Mouse (Mus musculus) heart, postnatal 0 days (tissue): ENCODE data around the gene Gm20696.

ENCODE experiments used
- CTCF ChIP-seq: IDR thresholded peaks from 2 replicates; pipeline ENCODE4 v1.5.1; 2016; ENCODE audit warnings: antibody characterized with exemption, control low read depth, low read depth
- EP300 ChIP-seq: IDR thresholded peaks from 2 replicates; pipeline ENCODE4 v1.6.1; 2016; ENCODE audit warnings: antibody characterized with exemption, low read depth

DNA sequence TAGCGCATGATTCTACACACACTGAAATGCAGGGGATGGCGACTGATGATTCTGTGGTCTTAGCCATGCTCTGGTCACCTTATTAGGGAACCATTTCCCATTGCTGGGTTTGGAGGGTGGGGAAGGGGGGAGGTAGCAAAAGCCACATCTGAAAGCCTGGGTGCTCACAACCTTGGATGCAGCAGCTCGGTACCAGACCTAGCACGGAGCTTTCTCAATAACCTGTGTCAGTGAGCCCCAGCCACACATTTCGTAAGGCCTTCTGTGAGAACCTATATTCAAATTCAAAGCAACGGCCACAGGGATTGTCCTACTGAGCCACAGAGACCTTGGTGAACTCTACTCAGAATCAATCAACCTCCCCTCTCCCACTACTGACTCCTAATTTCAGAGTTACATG, 254.0 kb downstream of the Gm20696 start:
- TF ChIP-seq CTCF (no peak), EP300 (no peak)
